Mouse (Mus musculus) intestine, embryonic 16.5 days (tissue): ENCODE results near the gene Gm49387. TPM values are rescaled to one million over a fixed set of nuclear protein-coding genes. Genes with fewer than 3 reads are reported as not detected.

Experiments
- ATAC-seq: fragments of 200-750 bp; cut with Nextera tagmentation; 2 replicates; pipeline ENCODE4 v1.8.0; 2017; ENCODE audit warnings: moderate TSS enrichment, moderate library complexity
- H3K27ac ChIP-seq: fragments of 300-500 bp; sonication (generic); 2 replicates; pipeline ENCODE4 v1.5.1; 2014; ENCODE audit warnings: mild to moderate bottlenecking, low read length
- H3K27me3 ChIP-seq: fragments of 300-500 bp; sonication (generic); replicated peaks from 2 replicates; pipeline ENCODE4 v1.6.1; 2014; ENCODE audit warnings: low read length, control low read depth, mixed read lengths; ENCODE audit not compliant: control insufficient read depth, insufficient read depth
- H3K36me3 ChIP-seq: fragments of 300-500 bp; sonication (generic); 2 replicates; pipeline ENCODE4 v1.6.1; 2014; ENCODE audit warnings: low read length, control low read depth; ENCODE audit not compliant: control insufficient read depth, insufficient read depth
- H3K4me1 ChIP-seq: fragments of 300-500 bp; sonication (generic); 2 replicates; pipeline ENCODE4 v1.6.1; 2014; ENCODE audit warnings: low read length, control low read depth, mixed read lengths; ENCODE audit not compliant: control insufficient read depth, insufficient read depth
- H3K4me2 ChIP-seq: fragments of 300-500 bp; sonication (generic); 2 replicates; pipeline ENCODE4 v1.6.1; 2014; ENCODE audit warnings: low read depth, low read length, control low read depth
- H3K4me3 ChIP-seq: fragments of 300-500 bp; sonication (generic); 2 replicates; pipeline ENCODE4 v1.5.1; 2014; ENCODE audit warnings: mild to moderate bottlenecking, low read length
- H3K9ac ChIP-seq: fragments of 300-500 bp; sonication (generic); 2 replicates; pipeline ENCODE4 v1.6.1; 2014; ENCODE audit warnings: low read depth, low read length
- H3K9me3 ChIP-seq: fragments of 300-500 bp; sonication (generic); 2 replicates; pipeline ENCODE4 v1.6.1; 2016; ENCODE audit warnings: low read length, control low read depth; ENCODE audit not compliant: control insufficient read depth
- WGBS: fragments of 180-500 bp; shearing (Covaris S2); extraction: QIAGEN DNeasy Blood & Tissue Kit; methylation state at CpG from one replicate; pipeline ENCODE4 v1.1.7; 2014; 5-methylcytosine and 5-hydroxymethylcytosine counted together
- polyA plus RNA-seq: library from polyadenylated mRNA; unstranded; fragments of >200 nt; fragmentation: Nextera tagmentation; extraction: Ambion mirVana; gene quantifications from 2 replicates; pipeline ENCODE4 v1.2.1, GENCODE M21; 2015

Gm49387 gene
- 3.0 and 4.3 TPM in 2 replicates for polyA plus RNA-seq

GRCm38 (mm10) chr14:31640346-31640889 lies at the start of gene Gm49387:
Gene Gm49387, minus strand, starts transcription at chr14:31640878.
- peak within 1 kb of the TSS; percentile 71 for H3K4me3 ChIP-seq
- no peaks in the 10 kb centered on the region for H3K36me3 ChIP-seq
- no peaks in the 10 kb centered on the region for H3K9me3 ChIP-seq
- peak within 1 kb of the TSS; percentile 71 for H3K9ac ChIP-seq
- peak within 1 kb of the TSS; percentile 90 for H3K27ac ChIP-seq
- ATAC-seq = peak; percentile 4
- H3K27me3 ChIP-seq = no peaks in the 10 kb centered on the region
- H3K4me1 ChIP-seq = peaks cover 4% of the 10 kb centered on the region; the same call in 1 of the 2 replicates
- peak within 1 kb of the TSS; percentile 80 for H3K4me2 ChIP-seq
- 4% methylated on average over 26 of the region's 26 CpGs for WGBS

GRCm38 (mm10) chr14:31686231-31686630 lies 45.6 kb upstream of the Gm49387 start:
- Histone ChIP-seq H3K27ac (no peak overlapping the region), H3K4me2 (no peak overlapping the region), H3K9ac (no peak overlapping the region), H3K4me3 (no peak overlapping the region), H3K27me3 (no peaks in the 10 kb centered on the region), H3K4me1 (no peaks in the 10 kb centered on the region), H3K36me3 (no peaks in the 10 kb centered on the region), H3K9me3 (no peaks in the 10 kb centered on the region)
- no peak for ATAC-seq
- 88% methylated on average over 1 of the region's 1 CpGs for WGBS

GRCm38 (mm10) chr14:31685680-31686079 lies 45.0 kb upstream of the Gm49387 start:
- 91% methylated on average over 10 of the region's 10 CpGs for WGBS
- no peaks in the 10 kb centered on the region for H3K4me1 ChIP-seq
- no peaks in the 10 kb centered on the region for H3K9me3 ChIP-seq
- H3K36me3 ChIP-seq = no peaks in the 10 kb centered on the region
- ATAC-seq = no peak
- H3K9ac ChIP-seq = no peak overlapping the region
- H3K4me3 ChIP-seq = no peak overlapping the region
- H3K27ac ChIP-seq = no peak overlapping the region
- H3K4me2 ChIP-seq = no peak overlapping the region
- no peaks in the 10 kb centered on the region for H3K27me3 ChIP-seq

GRCm38 (mm10) chr14:31684343-31685040 lies 43.8 kb upstream of the Gm49387 start:
- ATAC-seq = no peak
- 51% methylated on average over 7 of the region's 7 CpGs for WGBS
- H3K27me3 ChIP-seq = no peaks in the 10 kb centered on the region
- no peak overlapping the region for H3K27ac ChIP-seq
- H3K4me3 ChIP-seq = no peak overlapping the region
- H3K9ac ChIP-seq = no peak overlapping the region
- H3K4me1 ChIP-seq = no peaks in the 10 kb centered on the region
- no peaks in the 10 kb centered on the region for H3K36me3 ChIP-seq
- no peaks in the 10 kb centered on the region for H3K9me3 ChIP-seq
- H3K4me2 ChIP-seq = no peak overlapping the region

- no peak overlapping the region for H3K27ac ChIP-seq
- no peaks in the 10 kb centered on the region for H3K27me3 ChIP-seq
- WGBS = 92% methylated on average over 2 of the region's 2 CpGs
- no peaks in the 10 kb centered on the region for H3K4me1 ChIP-seq
- no peaks in the 10 kb centered on the region for H3K36me3 ChIP-seq
- no peak overlapping the region for H3K4me2 ChIP-seq
- H3K9me3 ChIP-seq = no peaks in the 10 kb centered on the region
- no peak overlapping the region for H3K9ac ChIP-seq
- ATAC-seq = no peak
- no peak overlapping the region for H3K4me3 ChIP-seq
These were observed 42.9 kb upstream of the Gm49387 start for GRCm38 (mm10) chr14:31683610-31684009.

- H3K9me3 ChIP-seq = no peaks in the 10 kb centered on the region
- no peaks in the 10 kb centered on the region for H3K36me3 ChIP-seq
- H3K27ac ChIP-seq = peak overlapping the region; percentile 34
- H3K4me1 ChIP-seq = no peaks in the 10 kb centered on the region
- no peak overlapping the region for H3K4me3 ChIP-seq
- ATAC-seq = no peak
- 43% methylated on average over 5 of the region's 5 CpGs for WGBS
- no peaks in the 10 kb centered on the region for H3K27me3 ChIP-seq
- no peak overlapping the region for H3K9ac ChIP-seq
- no peak overlapping the region for H3K4me2 ChIP-seq
These were observed 41.4 kb upstream of the Gm49387 start for GRCm38 (mm10) chr14:31681931-31682555.

- H3K4me2 ChIP-seq = no peak overlapping the region
- H3K36me3 ChIP-seq = no peaks in the 10 kb centered on the region
- ATAC-seq = no peak
- H3K9ac ChIP-seq = no peak overlapping the region
- no peak overlapping the region for H3K27ac ChIP-seq
- no peaks in the 10 kb centered on the region for H3K4me1 ChIP-seq
- H3K9me3 ChIP-seq = no peaks in the 10 kb centered on the region
- no peak overlapping the region for H3K4me3 ChIP-seq
- H3K27me3 ChIP-seq = no peaks in the 10 kb centered on the region
- WGBS = 79% methylated on average over 9 of the region's 9 CpGs
These were observed 40.6 kb upstream of the Gm49387 start for GRCm38 (mm10) chr14:31681291-31681690.

GRCm38 (mm10) chr14:31680656-31681055 lies 40.0 kb upstream of the Gm49387 start:
- no peak for ATAC-seq
- Histone ChIP-seq H3K9me3 (no peaks in the 10 kb centered on the region), H3K27me3 (no peaks in the 10 kb centered on the region), H3K4me2 (no peak overlapping the region), H3K27ac (no peak overlapping the region), H3K4me1 (no peaks in the 10 kb centered on the region), H3K4me3 (no peak overlapping the region), H3K9ac (no peak overlapping the region), H3K36me3 (no peaks in the 10 kb centered on the region)
- WGBS = 81% methylated on average over 3 of the region's 3 CpGs

- Histone ChIP-seq H3K27me3 (no peaks in the 10 kb centered on the region), H3K4me1 (peaks cover 6% of the 10 kb centered on the region; the same call in 1 of the 2 replicates), H3K4me3 (no peak overlapping the region), H3K4me2 (no peak overlapping the region), H3K36me3 (peaks cover 7% of the 10 kb centered on the region; the same call in 1 of the 2 replicates), H3K27ac (no peak overlapping the region), H3K9me3 (no peaks in the 10 kb centered on the region), H3K9ac (no peak overlapping the region)
- 61% methylated on average over 10 of the region's 10 CpGs for WGBS
- no peak for ATAC-seq
These were observed 31.1 kb upstream of the Gm49387 start for GRCm38 (mm10) chr14:31671635-31672320.
